Mouse (Mus musculus): ENCODE results near the gene Slain2.

GRCm38 (mm10) chr5:72948136-72948535 is 34.0 kb downstream of the Slain2 start:
- TF ChIP-seq CTCF (IDR thresholded peaks at IDR 0.05; ENCODE audit: low read depth) (no peak), EP300 (IDR thresholded peaks at IDR 0.05; ENCODE audit: low read depth) (no peak)
